Mouse (Mus musculus): Measurements from ENCODE around the gene Kif3a. TPM values are rescaled to one million over a fixed set of nuclear protein-coding genes. Genes with fewer than 3 reads are reported as not detected.
A peak's percentile ranks its signal among the peaks of the same experiment; 100 is the strongest.

Kif3a gene
- polyA plus RNA-seq, 1 experiment: 93.2 TPM

DNA sequence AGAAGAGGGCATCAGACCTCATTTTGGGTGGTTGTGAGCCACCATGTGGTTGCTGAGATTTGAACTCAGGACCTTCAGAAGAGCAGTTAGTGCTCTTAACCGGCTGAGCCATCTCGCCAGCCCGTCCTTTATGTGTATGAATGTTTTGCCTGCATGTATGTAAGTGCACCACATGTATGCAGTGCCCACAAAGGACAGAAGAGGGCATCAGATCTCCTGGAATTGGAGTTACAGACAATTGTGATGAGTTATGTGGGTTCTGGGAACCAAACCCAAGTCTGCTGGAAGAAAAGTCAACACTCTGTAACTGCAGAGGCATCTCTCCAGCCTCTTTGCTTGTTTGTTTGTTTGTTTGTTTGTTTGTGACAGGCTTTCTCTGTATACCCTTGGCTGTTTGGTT lies 13.4 kb downstream of the Kif3a start:
- TF ChIP-seq POLR2A (IDR thresholded peaks at IDR 0.05; ENCODE audit: borderline replicate concordance, insufficient read depth, low read length): no peak
- no peak for TF ChIP-seq CTCF (IDR thresholded peaks at IDR 0.05; ENCODE audit: borderline replicate concordance, insufficient read depth, low read depth, low read length)
- no peak overlapping the region for H3K27ac ChIP-seq (ENCODE audit: insufficient read depth, low read length)
- no peak for DNase-seq
- WGBS: 97% methylated on average over 3 of the region's 3 CpGs
- no peak overlapping the region for H3K4me3 ChIP-seq (replicated peaks; ENCODE audit: insufficient read depth, low read depth, low read length)
- peaks cover 4% of the 10 kb centered on the region; the same call in 1 of the 2 replicates for H3K4me1 ChIP-seq (ENCODE audit: control insufficient read depth, insufficient read depth, low read length)
- no peaks in the 10 kb centered on the region for H3K27me3 ChIP-seq (ENCODE audit: control insufficient read depth, insufficient read depth, low read length)

DNA sequence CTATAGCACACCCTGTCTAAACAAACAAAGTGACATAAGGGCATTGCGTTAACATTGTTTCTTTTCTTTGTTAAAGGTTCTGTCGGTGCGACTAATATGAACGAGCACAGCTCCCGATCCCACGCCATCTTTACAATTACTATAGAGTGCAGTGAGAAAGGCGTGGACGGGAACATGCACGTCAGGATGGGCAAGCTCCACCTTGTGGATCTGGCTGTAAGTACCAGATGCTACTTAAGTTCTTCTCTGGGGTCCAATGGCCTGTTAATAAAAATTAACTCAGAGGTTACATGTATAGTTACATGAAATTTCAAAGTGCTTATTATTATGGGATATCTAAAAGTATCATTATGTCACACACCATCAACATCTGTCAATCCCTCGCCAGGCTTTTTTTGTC lies 16.0 kb downstream of the Kif3a start:
- 56% methylated on average over 10 of the region's 10 CpGs for WGBS
- no peak overlapping the region for H3K4me3 ChIP-seq (replicated peaks; ENCODE audit: insufficient read depth, low read depth, low read length)
- no peak overlapping the region for H3K27ac ChIP-seq (ENCODE audit: insufficient read depth, low read length)
- no peaks in the 10 kb centered on the region for H3K27me3 ChIP-seq (ENCODE audit: control insufficient read depth, insufficient read depth, low read length)
- no peak for TF ChIP-seq POLR2A (IDR thresholded peaks at IDR 0.05; ENCODE audit: borderline replicate concordance, insufficient read depth, low read length)
- TF ChIP-seq CTCF (IDR thresholded peaks at IDR 0.05; ENCODE audit: borderline replicate concordance, insufficient read depth, low read depth, low read length): peak; percentile 51; the same call in 1 of the 2 replicates
- DNase-seq: no peak
- no peaks in the 10 kb centered on the region for H3K4me1 ChIP-seq (ENCODE audit: control insufficient read depth, insufficient read depth, low read length)

DNA sequence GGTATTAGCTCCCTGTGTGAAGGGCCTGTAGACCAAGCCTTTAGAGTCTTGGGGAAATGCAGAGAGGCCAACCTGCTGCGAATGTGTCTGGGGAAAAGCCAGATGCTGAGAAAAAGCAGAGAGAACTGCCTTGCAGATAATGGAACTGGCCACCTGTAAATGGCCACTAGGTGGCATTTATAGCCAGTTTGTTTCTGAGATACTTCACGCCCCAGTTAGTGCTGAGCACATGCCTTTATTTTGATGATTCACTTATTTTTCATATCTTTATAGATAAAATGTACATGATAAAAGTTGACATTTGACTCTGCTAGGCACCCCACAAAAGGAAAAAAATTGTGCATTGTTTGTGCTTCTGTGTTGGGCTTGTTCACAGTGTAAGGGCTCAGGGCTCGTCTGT lies 17.7 kb downstream of the Kif3a start:
- TF ChIP-seq POLR2A (IDR thresholded peaks at IDR 0.05; ENCODE audit: borderline replicate concordance, insufficient read depth, low read length) (no peak), CTCF (IDR thresholded peaks at IDR 0.05; ENCODE audit: borderline replicate concordance, insufficient read depth, low read depth, low read length) (peak; percentile 46; the same call in 1 of the 2 replicates)
- peak in 1 of 2 experiments; percentile 37 for DNase-seq
- no peaks in the 10 kb centered on the region for H3K4me1 ChIP-seq (ENCODE audit: control insufficient read depth, insufficient read depth, low read length)
- 50% methylated on average over 3 of the region's 3 CpGs for WGBS
- H3K27ac ChIP-seq (ENCODE audit: insufficient read depth, low read length): no peak overlapping the region
- no peak overlapping the region for H3K4me3 ChIP-seq (replicated peaks; ENCODE audit: insufficient read depth, low read depth, low read length)
- no peaks in the 10 kb centered on the region for H3K27me3 ChIP-seq (ENCODE audit: control insufficient read depth, insufficient read depth, low read length)

- TF ChIP-seq CTCF (IDR thresholded peaks at IDR 0.05; ENCODE audit: borderline replicate concordance, insufficient read depth, low read depth, low read length) (no peak), POLR2A (IDR thresholded peaks at IDR 0.05; ENCODE audit: borderline replicate concordance, insufficient read depth, low read length) (no peak)
- WGBS: 85% methylated on average over 6 of the region's 6 CpGs
- H3K27me3 ChIP-seq (ENCODE audit: control insufficient read depth, insufficient read depth, low read length): no peaks in the 10 kb centered on the region
- H3K4me1 ChIP-seq (ENCODE audit: control insufficient read depth, insufficient read depth, low read length): no peaks in the 10 kb centered on the region
- no peak for DNase-seq
- H3K4me3 ChIP-seq (replicated peaks; ENCODE audit: insufficient read depth, low read depth, low read length): no peak overlapping the region
- H3K27ac ChIP-seq (ENCODE audit: insufficient read depth, low read length): no peak overlapping the region
These were observed 18.3 kb downstream of the Kif3a start for GRCm38 (mm10) chr11:53585510-53585909.

DNA sequence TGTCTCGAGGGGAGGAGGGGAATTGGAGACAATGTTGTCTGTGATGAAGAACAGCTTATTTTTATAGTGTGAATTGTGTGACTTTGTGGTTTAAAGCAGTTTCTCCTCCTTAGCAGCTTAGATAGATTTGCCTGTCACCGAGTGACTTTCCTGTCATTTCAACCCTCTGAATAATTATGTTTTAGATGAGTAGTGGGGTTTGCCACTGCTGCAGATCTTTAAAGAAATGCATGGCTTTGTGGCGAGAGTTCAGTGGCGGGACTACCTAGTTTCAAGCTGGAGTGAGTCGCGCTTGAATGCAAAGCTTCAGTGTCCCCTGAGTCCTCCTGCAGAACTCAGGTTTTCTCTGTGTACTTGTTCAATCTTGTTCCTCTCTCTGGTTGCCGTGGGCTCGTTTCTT lies 21.1 kb downstream of the Kif3a start:
- TF ChIP-seq CTCF (IDR thresholded peaks at IDR 0.05; ENCODE audit: borderline replicate concordance, insufficient read depth, low read depth, low read length): no peak
- TF ChIP-seq POLR2A (IDR thresholded peaks at IDR 0.05; ENCODE audit: borderline replicate concordance, insufficient read depth, low read length): no peak
- 74% methylated on average over 8 of the region's 8 CpGs for WGBS
- H3K4me3 ChIP-seq (replicated peaks; ENCODE audit: insufficient read depth, low read depth, low read length): no peak overlapping the region
- H3K27ac ChIP-seq (ENCODE audit: insufficient read depth, low read length): no peak overlapping the region
- no peak for DNase-seq
- no peaks in the 10 kb centered on the region for H3K27me3 ChIP-seq (ENCODE audit: control insufficient read depth, insufficient read depth, low read length)
- no peaks in the 10 kb centered on the region for H3K4me1 ChIP-seq (ENCODE audit: control insufficient read depth, insufficient read depth, low read length)

GRCm38 (mm10) chr11:53590368-53590768 lies 23.2 kb downstream of the Kif3a start:
- no peaks in the 10 kb centered on the region for H3K4me1 ChIP-seq (ENCODE audit: control insufficient read depth, insufficient read depth, low read length)
- H3K27me3 ChIP-seq (ENCODE audit: control insufficient read depth, insufficient read depth, low read length): no peaks in the 10 kb centered on the region
- peak; percentile 67 for TF ChIP-seq CTCF (IDR thresholded peaks at IDR 0.05; ENCODE audit: borderline replicate concordance, insufficient read depth, low read depth, low read length)
- no peak for TF ChIP-seq POLR2A (IDR thresholded peaks at IDR 0.05; ENCODE audit: borderline replicate concordance, insufficient read depth, low read length)
- peak in 1 of 2 experiments; percentile 37 for DNase-seq
- no peak overlapping the region for H3K27ac ChIP-seq (ENCODE audit: insufficient read depth, low read length)
- WGBS: 54% methylated on average over 15 of the region's 15 CpGs
- H3K4me3 ChIP-seq (replicated peaks; ENCODE audit: insufficient read depth, low read depth, low read length): no peak overlapping the region

DNA sequence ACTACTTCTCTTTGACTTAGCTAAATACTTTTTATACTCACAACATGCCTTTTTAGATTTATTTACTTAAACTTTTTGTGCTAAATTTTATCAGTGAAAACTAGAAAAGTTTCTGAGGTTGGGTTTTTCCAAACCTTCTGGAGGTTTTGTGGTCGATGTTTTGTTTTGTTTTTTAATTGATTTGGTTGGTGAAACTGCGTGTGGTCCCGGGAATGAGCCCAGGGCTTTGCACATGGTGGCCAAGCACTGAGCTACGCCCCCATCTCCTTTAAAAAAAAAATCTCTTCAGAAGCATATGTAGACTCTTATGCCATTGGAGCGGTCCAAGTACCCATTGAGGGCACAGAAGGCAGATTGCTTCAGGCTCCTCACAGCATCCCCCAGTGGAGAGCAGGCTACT lies 23.9 kb downstream of the Kif3a start:
- TF ChIP-seq POLR2A (IDR thresholded peaks at IDR 0.05; ENCODE audit: borderline replicate concordance, insufficient read depth, low read length) (no peak), CTCF (IDR thresholded peaks at IDR 0.05; ENCODE audit: borderline replicate concordance, insufficient read depth, low read depth, low read length) (no peak)
- H3K27me3 ChIP-seq (ENCODE audit: control insufficient read depth, insufficient read depth, low read length): no peaks in the 10 kb centered on the region
- no peak for DNase-seq
- WGBS: 84% methylated on average over 5 of the region's 5 CpGs
- no peak overlapping the region for H3K27ac ChIP-seq (ENCODE audit: insufficient read depth, low read length)
- no peak overlapping the region for H3K4me3 ChIP-seq (replicated peaks; ENCODE audit: insufficient read depth, low read depth, low read length)
- no peaks in the 10 kb centered on the region for H3K4me1 ChIP-seq (ENCODE audit: control insufficient read depth, insufficient read depth, low read length)

DNA sequence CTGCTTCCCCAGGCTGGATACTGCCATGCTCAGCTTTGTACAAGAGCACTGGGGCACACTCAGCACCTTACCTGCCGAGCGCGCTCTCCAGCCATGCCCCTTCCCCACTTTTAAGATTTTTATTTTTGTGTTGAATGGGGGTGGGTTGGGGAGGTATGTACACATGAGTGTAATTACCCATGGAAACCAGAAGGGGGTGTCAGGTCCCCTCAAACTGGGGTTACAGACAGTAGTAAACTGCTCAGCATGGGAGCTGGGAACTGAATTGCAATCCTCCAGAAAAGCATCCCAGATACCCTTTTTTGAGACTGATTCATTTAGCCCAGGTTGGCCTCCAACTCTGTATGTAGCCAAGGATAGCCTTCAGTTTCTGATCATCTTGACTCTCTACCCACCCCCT lies 37.8 kb downstream of the Kif3a start:
- Histone ChIP-seq H3K4me1 (ENCODE audit: control insufficient read depth, insufficient read depth, low read length) (no peaks in the 10 kb centered on the region), H3K4me3 (replicated peaks; ENCODE audit: insufficient read depth, low read depth, low read length) (no peak overlapping the region), H3K27me3 (ENCODE audit: control insufficient read depth, insufficient read depth, low read length) (no peaks in the 10 kb centered on the region), H3K27ac (ENCODE audit: insufficient read depth, low read length) (no peak overlapping the region)
- DNase-seq: no peak
- WGBS: 98% methylated on average over 3 of the region's 3 CpGs
- TF ChIP-seq POLR2A (IDR thresholded peaks at IDR 0.05; ENCODE audit: borderline replicate concordance, insufficient read depth, low read length) (no peak), CTCF (IDR thresholded peaks at IDR 0.05; ENCODE audit: borderline replicate concordance, insufficient read depth, low read depth, low read length) (peak; percentile 18; the same call in 1 of the 2 replicates)

Measured in cerebellum, adult 2 months (tissue).